Mouse (Mus musculus) liver, embryonic 11.5 days (tissue): ENCODE results near the gene Nkpd1. TPM values are rescaled to one million over a fixed set of nuclear protein-coding genes. Genes with fewer than 3 reads are reported as not detected.
A peak's percentile ranks its signal among the peaks of the same experiment; 100 is the strongest.

Experiments used
- ATAC-seq: fragments of 200-750 bp; cut with Nextera tagmentation; replicated peaks from 2 replicates; pipeline ENCODE4 v1.8.0; 2017; ENCODE audit warnings: moderate number of reproducible peaks, mild to moderate bottlenecking, moderate TSS enrichment, moderate library complexity; ENCODE audit not compliant: low FRiP score
- DNase-seq: peaks from one replicate; pipeline ENCODE4 v3.0.0-alpha.2; 2017; ENCODE audit warnings: low spot score
- H3K27ac ChIP-seq: fragments of 300-500 bp; sonication (generic); 2 replicates; pipeline ENCODE4 v1.5.1; 2014; ENCODE audit warnings: mild to moderate bottlenecking, low read depth, low read length, control low read depth
- H3K27me3 ChIP-seq: fragments of 300-500 bp; sonication (generic); replicated peaks from 2 replicates; pipeline ENCODE4 v1.6.1; 2014; ENCODE audit warnings: low read length, mixed read lengths; ENCODE audit not compliant: control insufficient read depth, insufficient read depth
- H3K36me3 ChIP-seq: fragments of 300-500 bp; sonication (generic); 2 replicates; pipeline ENCODE4 v1.6.1; 2014; ENCODE audit warnings: mild to moderate bottlenecking, low read length, moderate library complexity, mixed read lengths; ENCODE audit not compliant: control insufficient read depth, insufficient read depth
- H3K4me1 ChIP-seq: fragments of 300-500 bp; sonication (generic); replicated peaks from 2 replicates; pipeline ENCODE4 v1.6.1; 2014; ENCODE audit warnings: low read length, mixed read lengths; ENCODE audit not compliant: control insufficient read depth, insufficient read depth
- H3K4me2 ChIP-seq: fragments of 300-500 bp; sonication (generic); 2 replicates; pipeline ENCODE4 v1.6.1; 2014; ENCODE audit warnings: mild to moderate bottlenecking, control low read depth, moderate library complexity
- H3K4me3 ChIP-seq: fragments of 300-500 bp; sonication (generic); 2 replicates; pipeline ENCODE4 v1.5.1; 2014; ENCODE audit warnings: low read depth, low read length, control low read depth
- H3K9ac ChIP-seq: fragments of 300-500 bp; sonication (generic); 2 replicates; pipeline ENCODE4 v1.6.1; 2014; ENCODE audit warnings: low read depth, low read length, control low read depth
- H3K9me3 ChIP-seq: fragments of 300-500 bp; sonication (generic); 2 replicates; pipeline ENCODE4 v1.6.1; 2016; ENCODE audit warnings: low read length, inconsistent platforms, mixed read lengths; ENCODE audit not compliant: control insufficient read depth
- WGBS: fragments of 180-500 bp; shearing (Covaris S2); extraction: QIAGEN DNeasy Blood & Tissue Kit; methylation state at CpG from one replicate; pipeline ENCODE4 v1.1.7; 2014; 5-methylcytosine and 5-hydroxymethylcytosine counted together
- polyA plus RNA-seq: library from polyadenylated mRNA; unstranded; fragments of >200 nt; fragmentation: Nextera tagmentation; extraction: Ambion mirVana; gene quantifications from 2 replicates; pipeline ENCODE4 v1.2.1, GENCODE M21; 2014

Gene Nkpd1
- polyA plus RNA-seq, 1 experiment from 2014 or later: not detected

- Histone ChIP-seq H3K9me3 (no peaks in the 10 kb centered on the region), H3K4me2 (no peak overlapping the region), H3K9ac (no peak overlapping the region), H3K4me1 (peaks cover 3% of the 10 kb centered on the region; the same call in 1 of the 2 replicates), H3K4me3 (no peak overlapping the region), H3K27ac (no peak overlapping the region), H3K36me3 (no peaks in the 10 kb centered on the region), H3K27me3 (no peaks in the 10 kb centered on the region; the same call in 1 of the 2 replicates)
- 83% methylated on average over 8 of the region's 8 CpGs for WGBS
- ATAC-seq: no peak
- no peak for DNase-seq
Observed at GRCm38 (mm10) chr7:19483281-19483680, 34.4 kb upstream of the Nkpd1 start.

- Histone ChIP-seq H3K27me3 (peaks cover 17% of the 10 kb centered on the region), H3K27ac (no peak overlapping the region), H3K4me2 (no peak overlapping the region), H3K36me3 (no peaks in the 10 kb centered on the region), H3K4me3 (no peak overlapping the region), H3K4me1 (peaks cover 3% of the 10 kb centered on the region; the same call in 1 of the 2 replicates), H3K9me3 (no peaks in the 10 kb centered on the region), H3K9ac (no peak overlapping the region)
- DNase-seq (no peak), ATAC-seq (no peak)
- WGBS: 90% methylated on average over 1 of the region's 1 CpGs
Observed at GRCm38 (mm10) chr7:19485488-19485887, 32.1 kb upstream of the Nkpd1 start.

DNA sequence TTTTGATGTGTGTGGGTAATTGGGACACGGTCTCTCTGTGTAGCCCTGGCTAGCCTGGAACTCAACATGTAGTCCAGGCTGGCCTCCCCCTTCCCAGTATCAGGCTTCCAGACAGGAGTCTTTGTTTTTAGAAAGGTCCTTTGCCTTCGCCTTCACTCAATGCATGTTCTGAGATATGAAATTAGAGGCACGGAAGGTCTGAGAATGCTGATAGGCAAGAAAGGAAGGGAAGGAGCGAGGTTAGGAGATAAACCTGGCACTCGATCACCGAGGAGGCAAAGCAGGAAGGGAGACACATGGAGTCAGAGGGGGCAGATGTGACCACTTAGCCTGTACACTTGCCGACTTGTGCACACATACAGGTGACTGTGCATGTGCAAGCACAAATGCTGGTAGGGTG, 31.1 kb upstream of the Nkpd1 start:
- H3K4me2 ChIP-seq: no peak overlapping the region
- DNase-seq (no peak), ATAC-seq (no peak)
- H3K36me3 ChIP-seq: no peaks in the 10 kb centered on the region
- no peak overlapping the region for H3K27ac ChIP-seq
- H3K4me3 ChIP-seq: no peak overlapping the region
- peaks cover 20% of the 10 kb centered on the region for H3K27me3 ChIP-seq
- no peak overlapping the region for H3K9ac ChIP-seq
- no peaks in the 10 kb centered on the region for H3K9me3 ChIP-seq
- H3K4me1 ChIP-seq: peaks cover 3% of the 10 kb centered on the region; the same call in 1 of the 2 replicates
- WGBS: 59% methylated on average over 7 of the region's 7 CpGs

- ATAC-seq (no peak), DNase-seq (no peak)
- no peaks in the 10 kb centered on the region for H3K36me3 ChIP-seq
- no peak overlapping the region for H3K9ac ChIP-seq
- peaks cover 3% of the 10 kb centered on the region for H3K4me1 ChIP-seq
- no peak overlapping the region for H3K27ac ChIP-seq
- 59% methylated on average over 31 of the region's 31 CpGs for WGBS
- H3K4me3 ChIP-seq: no peak overlapping the region
- peaks cover 27% of the 10 kb centered on the region for H3K27me3 ChIP-seq
- H3K4me2 ChIP-seq: peak overlapping the region; percentile 22; the same call in 1 of the 2 replicates
- no peaks in the 10 kb centered on the region for H3K9me3 ChIP-seq
Observed at GRCm38 (mm10) chr7:19489525-19489924, 28.1 kb upstream of the Nkpd1 start.

DNA sequence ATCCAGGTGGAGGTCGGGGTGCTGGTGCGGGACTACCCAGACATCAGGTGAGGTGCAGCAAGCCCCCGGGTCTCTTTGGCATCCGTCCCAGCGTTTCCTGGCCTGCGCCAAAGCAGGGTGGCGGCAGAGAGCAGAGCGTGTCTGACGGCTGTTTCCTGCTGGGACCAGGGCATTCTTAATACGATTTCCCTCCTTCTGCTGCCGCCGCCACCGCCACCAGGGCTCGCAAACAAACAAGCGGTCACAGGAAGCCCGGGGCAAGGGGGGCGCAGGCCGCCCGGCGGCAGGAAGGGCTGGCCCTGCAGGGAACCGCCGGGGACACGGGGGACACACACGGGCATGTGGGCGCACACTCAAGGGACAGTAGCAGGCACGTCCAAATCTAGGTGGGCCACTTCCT, 25.9 kb upstream of the Nkpd1 start:
- Histone ChIP-seq H3K4me2 (peak overlapping the region; percentile 39), H3K9ac (peak overlapping the region; percentile 18; the same call in 1 of the 2 replicates), H3K4me1 (no peaks in the 10 kb centered on the region; the same call in 1 of the 2 replicates), H3K27ac (no peak overlapping the region), H3K27me3 (peaks cover 27% of the 10 kb centered on the region), H3K9me3 (no peaks in the 10 kb centered on the region), H3K4me3 (0 out of 2 replicates have a peak overlapping the region, but pooled peaks have one; percentile 12), H3K36me3 (no peaks in the 10 kb centered on the region)
- no peak for DNase-seq
- WGBS: 29% methylated on average over 26 of the region's 26 CpGs
- ATAC-seq: no peak

DNA sequence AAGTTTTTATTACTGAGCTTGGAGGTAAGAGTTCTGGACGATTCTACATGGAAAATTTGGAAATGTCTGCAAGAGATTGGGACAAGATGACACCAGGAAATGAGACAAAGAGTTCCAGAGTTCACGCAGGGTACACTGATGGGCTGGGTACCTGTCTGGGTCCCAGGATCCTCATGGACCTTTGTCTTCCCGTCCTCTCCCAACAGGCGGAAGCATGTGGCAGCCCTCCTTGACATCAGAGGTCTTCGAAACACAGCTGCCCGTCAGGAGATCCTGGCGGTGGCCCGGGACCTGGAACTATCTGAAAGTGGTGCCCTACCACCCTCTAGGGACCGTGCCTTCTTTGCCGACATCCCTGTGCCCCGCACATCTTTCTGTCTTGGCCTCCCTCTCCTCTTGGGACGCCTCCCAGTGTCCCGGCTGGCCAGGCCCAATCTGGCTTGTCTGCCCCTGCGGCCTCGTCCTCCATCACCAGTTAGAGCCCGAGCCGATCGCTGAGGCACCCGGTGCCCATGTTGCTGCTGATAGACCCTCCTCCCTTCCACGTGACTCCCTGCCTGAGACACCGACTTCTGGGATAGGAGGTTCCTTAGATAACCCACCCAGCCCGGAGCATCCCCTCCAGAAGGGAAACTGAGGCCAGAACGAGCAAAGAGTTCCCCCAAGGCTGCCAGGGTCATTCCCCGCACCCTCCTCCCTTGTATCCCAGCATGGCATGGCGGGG, 22.7 kb upstream of the Nkpd1 start:
- no peak overlapping the region for H3K4me3 ChIP-seq
- peaks cover 8% of the 10 kb centered on the region for H3K4me1 ChIP-seq
- no peak overlapping the region for H3K27ac ChIP-seq
- DNase-seq (no peak), ATAC-seq (no peak)
- H3K27me3 ChIP-seq: peaks cover 13% of the 10 kb centered on the region
- no peaks in the 10 kb centered on the region for H3K36me3 ChIP-seq
- 83% methylated on average over 25 of the region's 25 CpGs for WGBS
- H3K9ac ChIP-seq: no peak overlapping the region
- H3K9me3 ChIP-seq: no peaks in the 10 kb centered on the region
- no peak overlapping the region for H3K4me2 ChIP-seq

- DNase-seq (no peak), ATAC-seq (peak; percentile 51; the same call in 1 of the 2 replicates)
- Histone ChIP-seq H3K4me1 (peaks cover 8% of the 10 kb centered on the region), H3K27me3 (peaks cover 8% of the 10 kb centered on the region; the same call in 1 of the 2 replicates), H3K27ac (no peak overlapping the region), H3K9me3 (no peaks in the 10 kb centered on the region), H3K4me3 (no peak overlapping the region), H3K4me2 (no peak overlapping the region), H3K9ac (no peak overlapping the region), H3K36me3 (no peaks in the 10 kb centered on the region)
- WGBS: 54% methylated on average over 20 of the region's 20 CpGs
Observed at GRCm38 (mm10) chr7:19495521-19496213, 22.0 kb upstream of the Nkpd1 start.

DNA sequence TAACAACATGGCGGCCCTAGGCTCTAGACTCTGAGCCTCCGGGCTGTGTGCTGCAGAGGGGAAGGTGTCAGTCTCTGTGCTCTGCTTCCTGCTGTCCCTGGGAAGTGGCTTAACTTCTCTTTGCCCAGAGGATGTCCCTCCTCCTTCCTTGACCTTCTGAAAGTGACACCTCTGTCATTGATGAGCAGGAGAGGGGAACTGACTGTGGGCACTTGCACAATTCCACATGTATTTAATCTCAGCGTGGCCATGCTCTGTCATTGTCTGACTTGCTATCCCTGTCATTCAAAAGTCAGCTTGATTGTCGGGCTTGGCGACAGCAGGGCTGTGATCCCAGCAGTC, 21.5 kb upstream of the Nkpd1 start:
- H3K9me3 ChIP-seq: no peaks in the 10 kb centered on the region
- H3K27me3 ChIP-seq: 0 out of 2 replicates have a peak, but pooled peaks cover 6% of the 10 kb centered on the region
- H3K4me2 ChIP-seq: no peak overlapping the region
- no peak overlapping the region for H3K27ac ChIP-seq
- peaks cover 8% of the 10 kb centered on the region for H3K4me1 ChIP-seq
- H3K36me3 ChIP-seq: no peaks in the 10 kb centered on the region
- ATAC-seq: no peak
- no peak for DNase-seq
- H3K9ac ChIP-seq: no peak overlapping the region
- no peak overlapping the region for H3K4me3 ChIP-seq
- 64% methylated on average over 5 of the region's 5 CpGs for WGBS
